Mouse (Mus musculus) embryonic fibroblast, embryonic 13.5 days (primary cell): ENCODE results near the gene Sh2d3c. TPM values are rescaled to one million over a fixed set of nuclear protein-coding genes. Genes with fewer than 3 reads are reported as not detected.

ENCODE experiments used
- H3K27ac ChIP-seq: 2 replicates; pipeline ENCODE4 v1.5.1; 2012; ENCODE audit warnings: low read length, control low read depth, inconsistent platforms; ENCODE audit not compliant: insufficient read depth
- H3K4me1 ChIP-seq: 2 replicates; pipeline ENCODE4 v1.6.1; 2011; ENCODE audit warnings: low read length; ENCODE audit not compliant: control insufficient read depth, insufficient read depth
- H3K4me3 ChIP-seq: 2 replicates; pipeline ENCODE4 v1.5.1; 2011; ENCODE audit warnings: mild to moderate bottlenecking, control low read depth, low read length; ENCODE audit not compliant: insufficient read depth
- CTCF ChIP-seq: IDR thresholded peaks from 2 replicates; pipeline ENCODE4 v1.5.1; 2011; ENCODE audit warnings: mild to moderate bottlenecking, control low read depth, low read length, moderate library complexity, borderline replicate concordance; ENCODE audit not compliant: insufficient read depth
- POLR2A ChIP-seq: IDR thresholded peaks from 2 replicates; pipeline ENCODE4 v1.6.1; 2011; ENCODE audit warnings: low read depth, mild to moderate bottlenecking, control low read depth, low read length, moderate library complexity
- polyA plus RNA-seq: library from polyadenylated mRNA; stranded (reverse); fragments of >200 nt; gene quantifications from 2 replicates; pipeline ENCODE4 v1.2.4, GENCODE M21; 2011; ENCODE audit warnings: low read depth; ENCODE audit not compliant: missing spikeins, insufficient read length

Sh2d3c gene
- polyA plus RNA-seq, 1 experiment: 2.6 TPM

DNA sequence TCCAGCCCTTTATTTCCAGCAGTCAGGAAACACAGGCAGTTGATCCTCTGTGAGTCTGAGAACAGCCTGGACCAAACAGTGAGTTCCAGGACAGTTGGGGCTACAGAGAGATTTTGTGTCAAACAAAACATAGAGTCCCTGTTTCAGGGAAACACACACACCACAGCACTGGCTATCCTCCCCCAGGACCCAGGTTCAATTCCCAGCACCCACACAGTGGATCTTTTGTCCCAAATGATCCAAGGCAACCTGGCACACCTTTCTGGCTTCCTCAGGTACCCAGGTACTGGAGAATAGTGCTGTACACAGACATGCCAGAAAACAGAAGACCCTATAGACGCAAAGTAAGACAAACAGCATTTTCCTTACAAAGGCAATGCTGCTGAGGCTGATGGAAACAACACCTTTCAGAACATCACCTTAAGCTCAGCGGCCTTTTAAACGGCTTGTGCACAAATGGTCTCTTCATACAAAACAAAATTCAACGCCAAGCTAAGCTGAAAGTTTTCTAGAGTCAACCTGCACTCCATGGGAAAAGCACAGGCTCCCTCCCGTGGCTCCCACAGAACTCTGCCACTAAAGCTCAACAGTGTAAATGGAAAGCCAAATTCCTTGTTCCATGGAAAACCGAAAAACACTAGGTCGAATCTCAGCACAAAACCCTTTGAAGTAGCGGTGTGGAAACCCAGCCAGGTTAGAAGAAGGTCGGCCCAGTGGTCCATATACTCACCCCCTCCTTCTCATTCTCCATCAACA is 9.4 kb upstream of the Sh2d3c start:
- Histone ChIP-seq H3K4me3 (peak overlapping the region; percentile 89), H3K4me1 (peaks cover 17% of the 10 kb centered on the region; the same call in 1 of the 2 replicates), H3K27ac (peak overlapping the region; percentile 97)
- TF ChIP-seq POLR2A: no peak
- no peak for TF ChIP-seq CTCF

DNA sequence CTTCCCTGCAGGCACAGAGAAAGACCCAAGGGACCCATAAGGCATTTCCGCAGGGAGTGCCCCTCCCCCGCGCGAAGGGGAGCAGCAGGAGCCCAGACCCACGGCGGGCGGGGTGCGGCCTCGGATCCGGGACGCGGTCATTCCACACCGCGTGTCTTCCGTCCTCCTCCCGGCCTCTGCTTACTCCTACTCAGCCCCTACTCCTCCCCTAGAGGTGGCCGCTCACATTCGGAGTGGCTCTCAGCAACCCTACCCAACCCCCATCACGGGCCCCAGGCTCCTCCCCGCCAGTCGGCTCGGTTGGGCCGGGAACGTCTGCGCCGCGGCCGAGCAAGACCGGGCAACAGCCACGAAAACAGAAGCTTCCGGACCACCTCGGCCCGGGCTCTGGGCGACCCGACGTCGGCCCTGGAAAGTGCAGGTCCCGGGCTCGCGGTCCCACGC is 8.7 kb upstream of the Sh2d3c start:
- Histone ChIP-seq H3K4me3 (peak overlapping the region; percentile 89), H3K27ac (peak overlapping the region; percentile 97)

DNA sequence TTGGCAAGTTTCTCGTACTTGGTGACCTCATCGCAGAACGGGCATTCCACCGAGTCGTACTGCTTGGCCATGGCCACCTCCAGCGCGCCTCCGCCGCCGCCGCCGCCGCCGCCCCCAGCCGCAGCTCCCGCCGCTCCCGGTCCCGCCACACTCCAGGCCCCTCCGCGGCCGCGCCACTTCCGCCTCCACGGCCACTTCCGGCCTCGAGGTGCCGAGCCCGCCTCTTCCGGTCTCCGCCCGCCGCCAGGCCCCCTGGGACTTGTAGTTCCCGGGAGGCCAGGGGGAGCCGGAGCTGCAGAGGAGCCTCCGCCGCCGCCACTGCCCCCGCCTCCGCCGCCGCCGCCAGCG is 8.3 kb upstream of the Sh2d3c start:
- Histone ChIP-seq H3K27ac (peak overlapping the region; percentile 97), H3K4me3 (peak overlapping the region; percentile 89), H3K4me1 (peaks cover 17% of the 10 kb centered on the region; the same call in 1 of the 2 replicates)
- TF ChIP-seq POLR2A (no peak; the same call in 1 of the 2 replicates), CTCF (no peak)

More for the DNA sequence above, 8.7 kb upstream of the Sh2d3c start:
- peaks cover 17% of the 10 kb centered on the region; the same call in 1 of the 2 replicates for H3K4me1 ChIP-seq
- TF ChIP-seq POLR2A: no peak
- TF ChIP-seq CTCF: no peak

DNA sequence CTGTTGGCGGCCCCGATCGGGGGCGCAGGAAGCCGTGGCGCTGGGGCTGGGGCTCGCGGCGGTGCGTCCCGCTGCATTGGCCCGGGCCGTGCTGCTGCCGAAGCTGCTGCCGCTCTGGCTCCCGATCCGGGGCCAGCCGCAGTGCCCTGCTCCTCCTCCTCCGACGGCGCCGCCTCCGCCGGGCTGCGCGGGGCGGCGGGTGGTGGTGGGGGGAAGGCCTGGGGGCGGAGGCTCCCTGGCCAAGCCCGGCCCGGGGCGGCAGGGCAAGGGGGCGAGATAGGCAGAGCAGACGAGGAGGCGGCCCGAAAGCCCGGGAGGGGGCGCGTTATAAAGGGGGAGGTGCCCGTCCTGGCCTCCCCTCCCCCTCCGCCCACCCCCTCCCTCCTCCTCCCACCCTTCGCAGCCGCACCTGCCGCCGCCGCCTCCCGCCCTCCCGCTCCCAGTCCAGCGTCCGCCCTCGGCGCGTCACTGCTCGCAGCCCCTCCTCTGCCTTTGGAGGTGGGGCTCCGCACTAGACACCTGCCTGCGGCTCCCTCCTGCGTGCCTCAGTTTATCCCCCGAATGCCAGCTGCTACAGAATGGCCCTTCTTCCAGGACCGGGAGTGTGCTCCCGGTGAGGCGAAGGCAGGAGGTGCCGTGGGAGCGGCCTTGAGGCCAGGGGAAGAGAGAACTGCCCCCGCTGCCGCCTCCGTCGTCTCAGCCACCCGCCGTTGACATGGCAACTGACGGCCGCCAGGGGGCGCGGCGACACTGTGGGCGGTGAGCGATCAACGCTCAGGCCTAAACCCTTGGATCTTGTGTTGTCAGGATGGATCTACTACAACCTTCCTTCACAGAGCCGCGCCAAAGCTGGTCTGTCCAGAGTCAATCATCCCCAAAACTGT is 7.7 kb upstream of the Sh2d3c start, which contains the start of gene Cdk9:
TSS of gene Cdk9 (minus strand) at position 143 of the 884 bp plus-strand sequence.
- peak; percentile 99 for TF ChIP-seq CTCF
- TF ChIP-seq POLR2A: peak; percentile 64
- peak within 1 kb of the TSS; percentile 89 for H3K4me3 ChIP-seq
- H3K4me1 ChIP-seq: peaks cover 17% of the 10 kb centered on the region; the same call in 1 of the 2 replicates
- peak within 1 kb of the TSS; percentile 97 for H3K27ac ChIP-seq

DNA sequence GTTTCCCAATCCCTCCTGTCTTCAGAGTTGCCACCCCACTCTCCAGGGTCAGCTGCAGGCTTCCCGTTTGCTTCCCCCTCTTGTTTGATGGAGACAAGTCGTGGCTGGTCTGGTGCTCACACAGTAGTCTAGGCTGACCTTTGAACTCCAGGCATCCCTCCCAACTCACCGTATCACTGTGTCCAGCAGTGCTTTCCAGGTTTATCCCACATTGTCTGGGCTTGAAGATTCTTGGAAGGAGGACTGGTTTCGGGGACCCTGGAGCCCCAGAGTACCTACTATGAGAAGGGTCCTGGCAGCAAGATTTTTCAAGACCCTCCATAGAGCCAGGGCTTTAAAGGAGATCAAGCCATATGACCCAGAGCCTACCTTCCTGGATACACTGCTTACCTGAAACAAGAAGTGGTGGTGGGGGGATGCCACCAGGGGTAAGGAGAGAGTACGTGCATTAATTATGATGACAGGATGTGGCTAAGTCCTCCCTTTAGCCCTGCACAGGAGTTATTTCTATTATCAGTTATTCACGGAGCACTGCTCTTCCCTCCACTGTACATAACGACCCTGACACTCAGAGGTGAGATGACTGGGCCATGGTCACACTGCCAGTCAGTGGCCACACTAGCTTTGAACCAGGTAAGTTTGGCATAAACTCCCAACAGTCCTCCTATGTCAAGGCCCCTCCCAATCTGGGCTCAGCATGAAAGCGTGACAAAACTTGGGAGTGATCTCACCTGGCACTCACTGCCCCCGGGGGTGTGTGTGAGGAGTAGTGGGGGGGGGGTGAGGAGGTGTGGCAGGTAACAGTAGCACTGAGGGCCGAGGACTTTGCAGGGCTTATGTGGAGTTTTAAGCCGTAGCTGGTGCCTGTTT is 6.5 kb upstream of the Sh2d3c start:
- Histone ChIP-seq H3K27ac (peak overlapping the region; percentile 41), H3K4me3 (no peak overlapping the region), H3K4me1 (peaks cover 17% of the 10 kb centered on the region; the same call in 1 of the 2 replicates)
- TF ChIP-seq CTCF: no peak
- no peak for TF ChIP-seq POLR2A

DNA sequence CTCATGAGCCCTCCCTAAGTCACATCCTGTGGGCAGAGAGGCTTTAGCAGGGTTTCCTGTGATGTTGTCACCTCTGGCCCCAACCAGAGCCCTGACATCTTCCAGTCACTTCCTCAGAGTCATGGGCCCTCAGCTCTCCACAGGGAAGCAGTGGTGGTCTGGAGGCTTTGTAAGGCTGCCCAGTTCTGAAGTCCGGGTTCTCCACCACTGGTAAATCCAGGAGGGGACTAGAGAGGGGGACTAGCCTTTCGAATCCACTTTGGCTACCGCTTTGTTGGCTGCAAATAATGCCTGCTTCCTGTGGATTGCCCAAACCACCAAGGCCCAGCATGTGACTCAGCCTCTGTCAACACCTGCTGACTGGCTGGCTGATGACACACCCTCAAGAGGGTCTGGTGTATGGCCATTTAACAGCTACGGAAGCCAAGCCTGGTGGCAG is 5.8 kb upstream of the Sh2d3c start:
- no peak overlapping the region for H3K4me3 ChIP-seq
- peak overlapping the region; percentile 41 for H3K27ac ChIP-seq
- peaks cover 17% of the 10 kb centered on the region; the same call in 1 of the 2 replicates for H3K4me1 ChIP-seq
- no peak for TF ChIP-seq POLR2A
- TF ChIP-seq CTCF: no peak

DNA sequence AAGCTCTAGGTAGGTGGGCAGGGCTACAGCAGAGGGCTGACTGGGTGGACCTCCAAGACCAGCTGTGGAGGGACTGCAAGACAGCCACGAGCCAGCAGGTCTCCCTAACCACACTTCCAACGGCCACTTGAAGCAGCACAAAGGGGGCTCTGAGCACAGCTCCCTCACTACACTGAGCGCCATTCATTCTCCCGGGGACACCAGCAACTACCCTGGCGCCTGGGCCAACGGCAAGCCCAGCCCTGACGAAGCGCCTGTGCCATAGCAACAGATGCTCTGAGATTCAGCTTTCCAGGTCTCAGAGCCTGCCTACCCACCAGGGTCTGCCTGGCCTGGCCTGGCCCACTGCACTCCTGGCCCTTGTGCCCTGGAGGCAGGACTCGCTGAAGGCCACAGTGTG is 2.1 kb upstream of the Sh2d3c start:
- Histone ChIP-seq H3K27ac (no peak overlapping the region), H3K4me1 (peaks cover 23% of the 10 kb centered on the region), H3K4me3 (no peak overlapping the region)
- TF ChIP-seq CTCF (no peak), POLR2A (no peak)

DNA sequence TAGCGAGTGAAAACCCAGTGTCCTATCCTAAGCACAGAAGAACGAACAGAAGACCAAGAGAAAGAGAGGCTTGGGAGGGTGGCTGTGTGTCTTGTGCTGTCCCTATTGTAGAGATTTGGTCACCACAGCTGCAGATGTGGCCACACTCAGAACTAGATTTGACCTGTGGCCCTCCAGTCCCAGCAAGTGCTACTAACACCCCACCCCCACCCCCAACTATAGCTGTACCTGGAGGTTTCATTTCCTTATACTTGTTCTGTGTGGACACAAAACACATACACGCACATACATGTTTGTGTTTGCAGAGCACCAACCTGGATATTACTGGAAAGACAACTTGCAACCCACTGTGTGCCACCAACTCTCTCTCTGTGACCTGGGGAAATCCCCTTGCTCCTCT is 802 bp upstream of the Sh2d3c start:
- Histone ChIP-seq H3K4me1 (peaks cover 10% of the 10 kb centered on the region), H3K4me3 (no peak overlapping the region), H3K27ac (no peak overlapping the region)
- TF ChIP-seq CTCF (no peak), POLR2A (no peak)

DNA sequence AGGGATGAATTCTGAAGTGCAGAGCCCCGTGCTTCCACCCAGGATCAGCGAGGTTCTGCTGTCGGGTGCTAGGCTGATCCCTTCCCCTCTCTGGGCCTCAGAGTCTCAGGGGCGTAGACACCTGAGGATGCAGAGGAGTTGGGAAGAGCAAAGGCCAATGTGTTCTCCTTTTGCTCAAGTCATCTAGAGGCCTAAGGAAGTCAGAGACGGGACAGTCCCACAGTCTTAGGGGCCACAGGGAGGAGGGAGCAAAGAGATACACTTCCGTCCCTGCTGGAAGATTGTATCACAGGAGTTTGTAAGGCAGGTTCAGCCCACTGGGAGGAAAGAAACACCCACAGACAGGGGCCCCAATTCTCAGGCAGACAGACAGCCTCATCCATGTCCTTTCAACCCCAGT is 1.2 kb downstream of the Sh2d3c start:
- no peak overlapping the region for H3K4me3 ChIP-seq
- H3K4me1 ChIP-seq: peaks cover 9% of the 10 kb centered on the region
- no peak for TF ChIP-seq POLR2A
- no peak for TF ChIP-seq CTCF
- 0 out of 2 replicates have a peak overlapping the region, but pooled peaks have one; percentile 20 for H3K27ac ChIP-seq

DNA sequence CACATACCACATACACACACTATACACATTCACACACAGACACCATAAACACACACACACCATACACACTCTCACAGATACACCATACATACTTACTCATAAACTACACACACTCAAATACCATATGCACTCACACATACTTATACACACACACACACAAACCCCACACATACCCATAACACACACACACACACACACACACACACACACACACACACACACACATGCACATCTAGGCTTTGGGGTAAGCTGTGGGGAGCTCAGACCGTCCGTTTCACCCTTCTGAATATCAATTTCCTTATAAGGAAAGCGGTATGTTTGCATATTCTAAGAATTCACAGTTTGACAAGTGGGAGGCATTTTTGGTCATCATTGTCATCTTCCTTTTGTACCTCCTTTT is 1.7 kb downstream of the Sh2d3c start:
- TF ChIP-seq CTCF (0 out of 2 replicates have a peak, but pooled peaks have one; percentile 4), POLR2A (0 out of 2 replicates have a peak, but pooled peaks have one; percentile 13)
- peak overlapping the region; percentile 20; the same call in 1 of the 2 replicates for H3K27ac ChIP-seq
- peaks cover 9% of the 10 kb centered on the region for H3K4me1 ChIP-seq
- H3K4me3 ChIP-seq: no peak overlapping the region
